Comparison of ENCODE assay signal across 8 mouse cellular contexts in genomic region chr8:88627265-88627991, GRCm38 (mm10). TPM values are rescaled to one million over a fixed set of nuclear protein-coding genes. Genes with fewer than 3 reads are reported as not detected.
DNase-seq lines count a peak whose midpoint lies in the region; ATAC-seq lines count a peak whose summit lies in the region.

No protein-coding gene starts in this region.

- peak overlapping the region; percentile 46 for H3K4me3 ChIP-seq in forebrain, embryonic 13.5 days
- peak overlapping the region; percentile 58 for H3K4me3 ChIP-seq in heart, embryonic 16.5 days (ENCODE audit: low read length)
- peak overlapping the region; percentile 49 for H3K4me3 ChIP-seq in liver, embryonic 13.5 days (replicated peaks)
- H3K4me3 ChIP-seq in neural tube, embryonic 15.5 days (replicated peaks) = peak overlapping the region; percentile 56

- peaks cover 20% of the 10 kb centered on the region for H3K4me1 ChIP-seq in forebrain, embryonic 13.5 days
- peaks cover 9% of the 10 kb centered on the region; the same call in 1 of the 2 replicates for H3K4me1 ChIP-seq in heart, embryonic 16.5 days (ENCODE audit: control insufficient read depth, insufficient read depth, low read length)
- peaks cover 10% of the 10 kb centered on the region for H3K4me1 ChIP-seq in liver, embryonic 13.5 days (replicated peaks)
- peaks cover 13% of the 10 kb centered on the region for H3K4me1 ChIP-seq in neural tube, embryonic 15.5 days

- H3K9me3 ChIP-seq in forebrain, embryonic 13.5 days (replicated peaks) = no peaks in the 10 kb centered on the region
- H3K9me3 ChIP-seq in heart, embryonic 16.5 days (replicated peaks; ENCODE audit: control insufficient read depth, low read length) = no peaks in the 10 kb centered on the region
- H3K9me3 ChIP-seq in liver, embryonic 13.5 days (replicated peaks) = no peaks in the 10 kb centered on the region
- H3K9me3 ChIP-seq in neural tube, embryonic 15.5 days (replicated peaks) = no peaks in the 10 kb centered on the region

- under 1% methylated on average over 94 of the region's 105 CpGs for WGBS in forebrain, embryonic 13.5 days
- WGBS in heart, embryonic 16.5 days = under 1% methylated on average over 105 of the region's 105 CpGs
- whole genome bisulfite sequencing in liver, embryonic 13.5 days (ENCODE audit: insufficient replicate concordance) = 1% methylated on average over 105 of the region's 105 CpGs
- under 1% methylated on average over 104 of the region's 105 CpGs for whole genome bisulfite sequencing in neural tube, embryonic 15.5 days

- peak overlapping the region; percentile 78 for H3K4me2 ChIP-seq in forebrain, embryonic 13.5 days
- H3K4me2 ChIP-seq in heart, embryonic 16.5 days (ENCODE audit: low read depth, low read length) = peak overlapping the region; percentile 95
- H3K4me2 ChIP-seq in liver, embryonic 13.5 days = peak overlapping the region; percentile 66
- H3K4me2 ChIP-seq in neural tube, embryonic 15.5 days = peak overlapping the region; percentile 94

- H3K36me3 ChIP-seq in forebrain, embryonic 13.5 days (ENCODE audit: poor library complexity, severe bottlenecking) = no peaks in the 10 kb centered on the region
- H3K36me3 ChIP-seq in heart, embryonic 16.5 days (ENCODE audit: control insufficient read depth, insufficient read depth) = no peaks in the 10 kb centered on the region
- H3K36me3 ChIP-seq in liver, embryonic 13.5 days = no peaks in the 10 kb centered on the region
- H3K36me3 ChIP-seq in neural tube, embryonic 15.5 days = no peaks in the 10 kb centered on the region

- peak; percentile 83 for ATAC-seq in forebrain, embryonic 13.5 days
- ATAC-seq in heart, embryonic 16.5 days (replicated peaks; ENCODE audit: extremely low read depth, insufficient read depth, low FRiP score) = peak; percentile 70
- peak; percentile 36; the same call in 1 of the 2 replicates for ATAC-seq in liver, embryonic 13.5 days (ENCODE audit: low read depth)
- peak; percentile 90 for ATAC-seq in neural tube, embryonic 15.5 days (ENCODE audit: low FRiP score)

- peak; percentile 49 to 52 for DNase-seq in urinary bladder, adult 18-20 months (ENCODE audit: low spot score in 2 of 2)
- DNase-seq in urinary bladder, postnatal 10 days (ENCODE audit: low spot score) = no peak
- peak; percentile 61 to 91 for DNase-seq in kidney, postnatal 25 days
- peak; percentile 18 for DNase-seq in liver, embryonic 13.5 days
- peak; percentile 42 to 69 for DNase-seq in urinary bladder, postnatal 36 days (ENCODE audit: low spot score in 2 of 2)

- peak overlapping the region; percentile 73 for H3K9ac ChIP-seq in forebrain, embryonic 13.5 days
- H3K9ac ChIP-seq in heart, embryonic 16.5 days (ENCODE audit: low read length) = peak overlapping the region; percentile 80
- H3K9ac ChIP-seq in liver, embryonic 13.5 days = peak overlapping the region; percentile 52
- H3K9ac ChIP-seq in neural tube, embryonic 15.5 days (replicated peaks) = peak overlapping the region; percentile 68

- H3K27ac ChIP-seq in forebrain, embryonic 13.5 days = 0 out of 2 replicates have a peak overlapping the region, but pooled peaks have one; percentile 37
- no peak overlapping the region for H3K27ac ChIP-seq in heart, embryonic 16.5 days (ENCODE audit: low read length)
- H3K27ac ChIP-seq in liver, embryonic 13.5 days = no peak overlapping the region
- peak overlapping the region; percentile 89 for H3K27ac ChIP-seq in neural tube, embryonic 15.5 days (replicated peaks)

- H3K27me3 ChIP-seq in forebrain, embryonic 13.5 days = peaks cover 39% of the 10 kb centered on the region
- H3K27me3 ChIP-seq in heart, embryonic 16.5 days (ENCODE audit: control insufficient read depth, insufficient read depth, low read length) = peaks cover 18% of the 10 kb centered on the region
- peaks cover 36% of the 10 kb centered on the region for H3K27me3 ChIP-seq in liver, embryonic 13.5 days
- H3K27me3 ChIP-seq in neural tube, embryonic 15.5 days (replicated peaks) = peaks cover 14% of the 10 kb centered on the region

RNA-seq across cellular contexts. Expression of gene Snx20, which starts 8.5 kb away (rescaled TPM):
- 0.47 and 0.80 TPM in 2 replicates for polyA plus RNA-seq in forebrain, embryonic 13.5 days (2015; fragmentation: Nextera tagmentation; extraction: Ambion mirVana)
- polyA plus RNA-seq in heart, embryonic 16.5 days (2015; fragmentation: Nextera tagmentation; extraction: Ambion mirVana) = 2.4 and 3.2 TPM in 2 replicates
- polyA plus RNA-seq in liver, embryonic 13.5 days (2015; fragmentation: Nextera tagmentation; extraction: Ambion mirVana) = 2.5 and 2.7 TPM in 2 replicates
- polyA plus RNA-seq in neural tube, embryonic 15.5 days (2015; fragmentation: Nextera tagmentation; extraction: Ambion mirVana) = 1.2 and 2.4 TPM in 2 replicates

RNA-seq across cellular contexts. Expression of gene Nod2, which starts 19.7 kb away (rescaled TPM):
- polyA plus RNA-seq in forebrain, embryonic 13.5 days (2015; fragmentation: Nextera tagmentation; extraction: Ambion mirVana) = 0.06 and 0.10 TPM in 2 replicates
- 0.12 and 0.14 TPM in 2 replicates for polyA plus RNA-seq in heart, embryonic 16.5 days (2015; fragmentation: Nextera tagmentation; extraction: Ambion mirVana)
- polyA plus RNA-seq in liver, embryonic 13.5 days (2015; fragmentation: Nextera tagmentation; extraction: Ambion mirVana) = 0.02 TPM in 1 of 2 replicates, not detected in the other
- polyA plus RNA-seq in neural tube, embryonic 15.5 days (2015; fragmentation: Nextera tagmentation; extraction: Ambion mirVana) = 0.09 and 0.12 TPM in 2 replicates

Comparison
In these comparisons a context has a peak if more than half of its experiments do, and no peak if none do; other contexts are left out.
1. ATAC-seq: peak in every context shown above with its lines; median percentile 90 in neural tube, embryonic 15.5 days; 83 in forebrain, embryonic 13.5 days; 70 in heart, embryonic 16.5 days; 36 in liver, embryonic 13.5 days.
2. H3K27ac ChIP-seq: peak in forebrain, embryonic 13.5 days (single experiment) and neural tube, embryonic 15.5 days (single experiment); none in heart, embryonic 16.5 days (single experiment) and liver, embryonic 13.5 days (single experiment).
3. Peak in every context shown above with its lines, with median percentiles within 50 percentile points of each other: H3K4me2 ChIP-seq, H3K4me3 ChIP-seq and H3K9ac ChIP-seq.